ENCODE assay signal across 7 mouse cellular contexts in the genomic region with DNA sequence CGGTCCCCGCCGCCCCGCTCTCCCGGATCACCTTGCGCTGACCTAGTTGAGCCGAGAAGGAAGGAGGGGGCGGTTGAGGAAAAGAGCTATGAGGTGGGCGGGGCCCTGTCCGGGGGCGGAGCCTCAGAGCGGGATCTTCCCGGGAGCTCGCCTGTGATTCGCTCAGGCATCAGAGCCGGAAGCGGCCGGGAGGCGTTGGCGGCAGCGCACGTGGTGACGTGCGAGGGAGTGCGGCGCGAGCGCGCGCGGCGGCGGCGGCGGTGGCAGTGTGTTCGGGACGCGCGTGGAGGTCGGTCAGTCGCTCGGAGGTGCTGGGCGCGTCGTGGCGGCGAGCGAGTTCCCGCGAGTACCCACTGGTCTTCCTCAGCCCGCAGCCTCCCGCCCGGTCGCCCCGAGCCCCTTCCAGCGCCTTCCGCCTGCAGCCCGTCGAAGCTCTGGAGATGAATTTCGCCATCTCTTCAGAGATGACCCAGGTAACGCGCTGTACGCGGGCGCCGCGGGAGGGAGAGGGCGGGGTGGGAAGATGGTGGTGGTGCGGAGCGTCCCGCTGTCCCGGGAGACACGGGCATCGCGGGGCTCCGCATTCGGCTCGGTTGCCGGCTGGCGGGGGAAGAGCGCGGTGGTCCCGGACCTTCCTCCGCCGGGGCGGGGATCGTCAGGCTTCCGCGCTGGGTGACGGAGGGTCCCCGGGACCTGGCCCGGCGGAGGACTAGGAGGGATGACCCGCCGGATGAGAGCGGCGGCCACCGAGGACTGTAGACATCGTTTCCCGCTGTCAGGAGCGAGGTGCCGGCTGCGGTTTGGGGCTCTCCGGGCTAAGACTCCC. TPM values are rescaled to one million over a fixed set of nuclear protein-coding genes. Genes with fewer than 3 reads are reported as not detected.
DNase-seq lines count a peak whose midpoint lies in the region; ATAC-seq and TF ChIP-seq lines count a peak whose summit lies in the region.

Gene Ivns1abp, plus strand, starts transcription at position 195 of the 826 bp plus-strand sequence.

- peak within 1 kb of the TSS; percentile 74 for H3K4me2 ChIP-seq in intestine, postnatal 0 days (replicated peaks; ENCODE audit: low read depth)
- peak within 1 kb of the TSS; percentile 73 for H3K4me2 ChIP-seq in midbrain, embryonic 12.5 days (replicated peaks)

- under 1% methylated on average over 104 of the region's 104 CpGs for WGBS in embryonic facial prominence, embryonic 10.5 days
- under 1% methylated on average over 71 of the region's 104 CpGs for WGBS in intestine, postnatal 0 days
- under 1% methylated on average over 68 of the region's 104 CpGs for WGBS in midbrain, embryonic 12.5 days
- under 1% methylated on average over 104 of the region's 104 CpGs for WGBS in small intestine, adult 2 months

- H3K9me3 ChIP-seq in embryonic facial prominence, embryonic 10.5 days = no peaks in the 10 kb centered on the region
- no peaks in the 10 kb centered on the region for H3K9me3 ChIP-seq in intestine, postnatal 0 days (ENCODE audit: control insufficient read depth)
- H3K9me3 ChIP-seq in midbrain, embryonic 12.5 days = no peaks in the 10 kb centered on the region

- H3K4me1 ChIP-seq in embryonic facial prominence, embryonic 10.5 days = peaks cover 52% of the 10 kb centered on the region
- H3K4me1 ChIP-seq in intestine, postnatal 0 days (replicated peaks; ENCODE audit: control insufficient read depth, insufficient read depth, low read length) = peaks cover 9% of the 10 kb centered on the region; the same call in 1 of the 2 replicates
- H3K4me1 ChIP-seq in midbrain, embryonic 12.5 days = peaks cover 31% of the 10 kb centered on the region
- peaks cover 11% of the 10 kb centered on the region for H3K4me1 ChIP-seq in small intestine, adult 2 months (ENCODE audit: control insufficient read depth, insufficient read depth, insufficient read length, low read length)

- peak; percentile 98 for DNase-seq in adrenal gland, postnatal 10 days
- peak; percentile 98 for DNase-seq in embryonic facial prominence, embryonic 10.5 days (ENCODE audit: low spot score)
- peak; percentile 54 for DNase-seq in gonadal fat pad, adult 2 months (ENCODE audit: low read depth)
- peak; percentile 99 for DNase-seq in left cerebral cortex, postnatal 4 days

- H3K9ac ChIP-seq in intestine, postnatal 0 days (ENCODE audit: low read depth, low read length) = peak within 1 kb of the TSS; percentile 93
- peak within 1 kb of the TSS; percentile 96 for H3K9ac ChIP-seq in midbrain, embryonic 12.5 days (replicated peaks)

- H3K27me3 ChIP-seq in embryonic facial prominence, embryonic 10.5 days (replicated peaks; ENCODE audit: low read depth, poor library complexity, severe bottlenecking) = no peaks in the 10 kb centered on the region
- no peaks in the 10 kb centered on the region for H3K27me3 ChIP-seq in intestine, postnatal 0 days (replicated peaks; ENCODE audit: control insufficient read depth, insufficient read depth, low read length)
- H3K27me3 ChIP-seq in midbrain, embryonic 12.5 days = no peaks in the 10 kb centered on the region
- no peaks in the 10 kb centered on the region for H3K27me3 ChIP-seq in small intestine, adult 2 months (ENCODE audit: control insufficient read depth, insufficient read depth, low read length)

- peak; percentile 91 for ATAC-seq in intestine, postnatal 0 days
- ATAC-seq in midbrain, embryonic 12.5 days (ENCODE audit: low FRiP score, low read depth) = peak; percentile 94

- TF ChIP-seq CTCF in intestine, postnatal 0 days (IDR thresholded peaks at IDR 0.05; ENCODE audit: low read depth) = no peak
- TF ChIP-seq CTCF in small intestine, adult 2 months (IDR thresholded peaks at IDR 0.05; ENCODE audit: extremely low read depth, insufficient read length, insufficient replicate concordance, low read depth, low read length) = no peak

- peaks cover 7% of the 10 kb centered on the region for H3K36me3 ChIP-seq in embryonic facial prominence, embryonic 10.5 days (replicated peaks)
- H3K36me3 ChIP-seq in intestine, postnatal 0 days (ENCODE audit: control insufficient read depth, insufficient read depth) = no peaks in the 10 kb centered on the region
- H3K36me3 ChIP-seq in midbrain, embryonic 12.5 days = peaks cover 2% of the 10 kb centered on the region
- H3K36me3 ChIP-seq in small intestine, adult 2 months (ENCODE audit: control insufficient read depth, insufficient read depth, low read length) = peaks cover 5% of the 10 kb centered on the region; the same call in 1 of the 2 replicates

- H3K4me3 ChIP-seq in embryonic facial prominence, embryonic 10.5 days = peak within 1 kb of the TSS; percentile 93
- H3K4me3 ChIP-seq in intestine, postnatal 0 days (ENCODE audit: low read depth, low read length) = peak within 1 kb of the TSS; percentile 95
- H3K4me3 ChIP-seq in midbrain, embryonic 12.5 days = peak within 1 kb of the TSS; percentile 86
- H3K4me3 ChIP-seq in small intestine, adult 2 months (ENCODE audit: low read depth, low read length) = peak within 1 kb of the TSS; percentile 80

- TF ChIP-seq POLR2A in small intestine, adult 2 months (IDR thresholded peaks at IDR 0.05; ENCODE audit: low read depth, low read length) = peak; percentile 83; the same call in 1 of the 2 replicates

- H3K27ac ChIP-seq in embryonic facial prominence, embryonic 10.5 days (replicated peaks) = peak within 1 kb of the TSS; percentile 98
- peak within 1 kb of the TSS; percentile 96 for H3K27ac ChIP-seq in intestine, postnatal 0 days (ENCODE audit: low read depth, low read length)
- peak within 1 kb of the TSS; percentile 93 for H3K27ac ChIP-seq in midbrain, embryonic 12.5 days (replicated peaks)
- H3K27ac ChIP-seq in small intestine, adult 2 months (ENCODE audit: insufficient read depth, low read depth, low read length) = peak within 1 kb of the TSS; percentile 98

- intact Hi-C loops in left cerebral cortex, postnatal 4 days (cut with DNase I) = loop anchor here (5.0 kb wide), 1 partner anchor 307 kb away; no protein-coding TSS in a partner anchor

RNA-seq across cellular contexts. Expression of gene Ivns1abp, which starts in this region (rescaled TPM):
- 100 to 1,000 TPM; 210 to 250 TPM for total RNA-seq in adrenal gland, postnatal 10 days (2021)
- polyA plus RNA-seq in embryonic facial prominence, embryonic 10.5 days (2016; fragmentation: Nextera tagmentation; extraction: Ambion mirVana) = 402 and 404 TPM in 2 replicates
- polyA plus RNA-seq in gonadal fat pad, adult 2 months (2012; rRNA removed) = 96.9 and 154 TPM in 2 replicates
- 101 and 107 TPM in 2 replicates for polyA plus RNA-seq in intestine, postnatal 0 days (2015; fragmentation: Nextera tagmentation; extraction: Ambion mirVana)
- 100 to 1,000 TPM; 257 to 290 TPM for total RNA-seq in left cerebral cortex, postnatal 4 days (2021)
- polyA plus RNA-seq in midbrain, embryonic 12.5 days (2016; fragmentation: Nextera tagmentation; extraction: Ambion mirVana) = 367 and 379 TPM in 2 replicates
- polyA plus RNA-seq in small intestine, adult 2 months (2012; rRNA removed) = 14.1 and 37.6 TPM in 2 replicates

Comparison
In these comparisons a context has a peak if more than half of its experiments do, and no peak if none do; other contexts are left out.
1. Peak in every context shown above with its lines: DNase-seq, ATAC-seq, H3K4me3 ChIP-seq and H3K27ac ChIP-seq.